Mouse (Mus musculus): ENCODE data around the gene Ralgapa2. TPM values are rescaled to one million over a fixed set of nuclear protein-coding genes. Genes with fewer than 3 reads are reported as not detected.

Gene Ralgapa2
- polyA plus RNA-seq, 1 experiment, result 2.3 TPM

- Histone ChIP-seq H3K27me3 (ENCODE audit: control insufficient read depth, insufficient read depth, insufficient read length) (no peaks in the 10 kb centered on the region), H3K36me3 (ENCODE audit: control insufficient read depth, insufficient read depth) (no peaks in the 10 kb centered on the region), H3K4me3 (ENCODE audit: insufficient read depth, poor library complexity, severe bottlenecking) (no peak overlapping the region), H3K79me2 (ENCODE audit: control insufficient read depth, insufficient read depth) (no peaks in the 10 kb centered on the region), H3K79me3 (ENCODE audit: low read depth) (no peaks in the 10 kb centered on the region), H3ac (ENCODE audit: control insufficient read depth, insufficient read length, low read depth) (no peak overlapping the region)
- TF ChIP-seq USF1 (IDR thresholded peaks at IDR 0.05; ENCODE audit: low read depth) (no peak), FOSL1 (IDR thresholded peaks at IDR 0.05; ENCODE audit: insufficient read depth, low read length, poor library complexity, severe bottlenecking) (no peak), CTCF (IDR thresholded peaks at IDR 0.05; ENCODE audit: control insufficient read depth, insufficient read depth, insufficient read length) (no peak), MYOD1 (IDR thresholded peaks at IDR 0.05; ENCODE audit: control insufficient read depth, insufficient read length, low read depth) (no peak), MAX (IDR thresholded peaks at IDR 0.05) (no peak), MYOG (IDR thresholded peaks at IDR 0.05; ENCODE audit: control insufficient read depth, extremely low read depth, insufficient read length) (no peak), CEBPB (IDR thresholded peaks at IDR 0.05; ENCODE audit: low read depth) (no peak)
Observed at GRCm38 (mm10) chr2:146287531-146287930, 224.6 kb downstream of the Ralgapa2 start.

GRCm38 (mm10) chr2:146281346-146281745 lies 230.8 kb downstream of the Ralgapa2 start:
- H3K79me3 ChIP-seq (ENCODE audit: low read depth), result no peaks in the 10 kb centered on the region
- H3K4me3 ChIP-seq (ENCODE audit: insufficient read depth, poor library complexity, severe bottlenecking), result no peak overlapping the region
- no peaks in the 10 kb centered on the region for H3K79me2 ChIP-seq (ENCODE audit: control insufficient read depth, insufficient read depth)
- H3ac ChIP-seq (ENCODE audit: control insufficient read depth, insufficient read length, low read depth), result no peak overlapping the region
- no peak for TF ChIP-seq CTCF (IDR thresholded peaks at IDR 0.05; ENCODE audit: control insufficient read depth, insufficient read depth, insufficient read length)
- TF ChIP-seq MYOD1 (IDR thresholded peaks at IDR 0.05; ENCODE audit: control insufficient read depth, insufficient read length, low read depth), result no peak
- TF ChIP-seq MAX (IDR thresholded peaks at IDR 0.05), result no peak
- TF ChIP-seq MYOG (IDR thresholded peaks at IDR 0.05; ENCODE audit: control insufficient read depth, extremely low read depth, insufficient read length), result no peak
- TF ChIP-seq CEBPB (IDR thresholded peaks at IDR 0.05; ENCODE audit: low read depth), result no peak
- no peak for TF ChIP-seq USF1 (IDR thresholded peaks at IDR 0.05; ENCODE audit: low read depth)
- no peaks in the 10 kb centered on the region for H3K36me3 ChIP-seq (ENCODE audit: control insufficient read depth, insufficient read depth)
- no peaks in the 10 kb centered on the region for H3K27me3 ChIP-seq (ENCODE audit: control insufficient read depth, insufficient read depth, insufficient read length)

- Histone ChIP-seq H3K27me3 (ENCODE audit: control insufficient read depth, insufficient read depth, insufficient read length) (no peaks in the 10 kb centered on the region), H3K4me3 (ENCODE audit: insufficient read depth, poor library complexity, severe bottlenecking) (no peak overlapping the region), H3ac (ENCODE audit: control insufficient read depth, insufficient read length, low read depth) (no peak overlapping the region)
Observed at GRCm38 (mm10) chr2:146280921-146281274, 231.2 kb downstream of the Ralgapa2 start.

GRCm38 (mm10) chr2:146280221-146280920 lies 231.8 kb downstream of the Ralgapa2 start:
- Histone ChIP-seq H3ac (ENCODE audit: control insufficient read depth, insufficient read length, low read depth) (no peak overlapping the region), H3K36me3 (ENCODE audit: control insufficient read depth, insufficient read depth) (no peaks in the 10 kb centered on the region), H3K27me3 (ENCODE audit: control insufficient read depth, insufficient read depth, insufficient read length) (no peaks in the 10 kb centered on the region), H3K79me3 (ENCODE audit: low read depth) (no peaks in the 10 kb centered on the region), H3K79me2 (ENCODE audit: control insufficient read depth, insufficient read depth) (no peaks in the 10 kb centered on the region), H3K4me3 (ENCODE audit: insufficient read depth, poor library complexity, severe bottlenecking) (no peak overlapping the region)
- no peak for TF ChIP-seq FOSL1 (IDR thresholded peaks at IDR 0.05; ENCODE audit: insufficient read depth, low read length, poor library complexity, severe bottlenecking)
- no peak for TF ChIP-seq CEBPB (IDR thresholded peaks at IDR 0.05; ENCODE audit: low read depth)
- no peak for TF ChIP-seq MAX (IDR thresholded peaks at IDR 0.05)
- no peak for TF ChIP-seq MYOD1 (IDR thresholded peaks at IDR 0.05; ENCODE audit: control insufficient read depth, insufficient read length, low read depth)
- no peak for TF ChIP-seq MYOG (IDR thresholded peaks at IDR 0.05; ENCODE audit: control insufficient read depth, extremely low read depth, insufficient read length)
- TF ChIP-seq USF1 (IDR thresholded peaks at IDR 0.05; ENCODE audit: low read depth), result no peak
- no peak for TF ChIP-seq CTCF (IDR thresholded peaks at IDR 0.05; ENCODE audit: control insufficient read depth, insufficient read depth, insufficient read length)

More at GRCm38 (mm10) chr2:146280921-146281274, 231.2 kb downstream of the Ralgapa2 start:
- no peak for TF ChIP-seq MYOG (IDR thresholded peaks at IDR 0.05; ENCODE audit: control insufficient read depth, extremely low read depth, insufficient read length)
- TF ChIP-seq MYOD1 (IDR thresholded peaks at IDR 0.05; ENCODE audit: control insufficient read depth, insufficient read length, low read depth), result no peak
- TF ChIP-seq USF1 (IDR thresholded peaks at IDR 0.05; ENCODE audit: low read depth), result no peak
- no peak for TF ChIP-seq FOSL1 (IDR thresholded peaks at IDR 0.05; ENCODE audit: insufficient read depth, low read length, poor library complexity, severe bottlenecking)
- TF ChIP-seq CEBPB (IDR thresholded peaks at IDR 0.05; ENCODE audit: low read depth), result no peak
- no peak for TF ChIP-seq MAX (IDR thresholded peaks at IDR 0.05)
- no peak for TF ChIP-seq CTCF (IDR thresholded peaks at IDR 0.05; ENCODE audit: control insufficient read depth, insufficient read depth, insufficient read length)
- Histone ChIP-seq H3K79me2 (ENCODE audit: control insufficient read depth, insufficient read depth) (no peaks in the 10 kb centered on the region), H3K79me3 (ENCODE audit: low read depth) (no peaks in the 10 kb centered on the region), H3K36me3 (ENCODE audit: control insufficient read depth, insufficient read depth) (no peaks in the 10 kb centered on the region)

- Histone ChIP-seq H3ac (ENCODE audit: control insufficient read depth, insufficient read length, low read depth) (no peak overlapping the region), H3K36me3 (ENCODE audit: control insufficient read depth, insufficient read depth) (no peaks in the 10 kb centered on the region)
- TF ChIP-seq CEBPB (IDR thresholded peaks at IDR 0.05; ENCODE audit: low read depth), result no peak
- no peak for TF ChIP-seq MYOG (IDR thresholded peaks at IDR 0.05; ENCODE audit: control insufficient read depth, extremely low read depth, insufficient read length)
- no peak for TF ChIP-seq CTCF (IDR thresholded peaks at IDR 0.05; ENCODE audit: control insufficient read depth, insufficient read depth, insufficient read length)
- no peak for TF ChIP-seq MYOD1 (IDR thresholded peaks at IDR 0.05; ENCODE audit: control insufficient read depth, insufficient read length, low read depth)
- no peak for TF ChIP-seq USF1 (IDR thresholded peaks at IDR 0.05; ENCODE audit: low read depth)
- no peak for TF ChIP-seq MAX (IDR thresholded peaks at IDR 0.05)
- TF ChIP-seq FOSL1 (IDR thresholded peaks at IDR 0.05; ENCODE audit: insufficient read depth, low read length, poor library complexity, severe bottlenecking), result no peak
Observed at GRCm38 (mm10) chr2:146279430-146280220, 232.5 kb downstream of the Ralgapa2 start.

More at GRCm38 (mm10) chr2:146279430-146280220, 232.5 kb downstream of the Ralgapa2 start:
- Histone ChIP-seq H3K27me3 (ENCODE audit: control insufficient read depth, insufficient read depth, insufficient read length) (no peaks in the 10 kb centered on the region), H3K79me3 (ENCODE audit: low read depth) (no peaks in the 10 kb centered on the region), H3K4me3 (ENCODE audit: insufficient read depth, poor library complexity, severe bottlenecking) (no peak overlapping the region), H3K79me2 (ENCODE audit: control insufficient read depth, insufficient read depth) (no peaks in the 10 kb centered on the region)
